Mouse (Mus musculus): ENCODE data around the gene Hist1h3a. TPM values are rescaled to one million over a fixed set of nuclear protein-coding genes. Genes with fewer than 3 reads are reported as not detected.

Hist1h3a gene
- not detected for polyA plus RNA-seq (2014; fragmentation: Illumina TruSeq; extraction: RNeasy Lipid Tissue Mini Kit (QIAGEN cat#74804); ENCODE audit: low read depth, low replicate concordance)

DNA sequence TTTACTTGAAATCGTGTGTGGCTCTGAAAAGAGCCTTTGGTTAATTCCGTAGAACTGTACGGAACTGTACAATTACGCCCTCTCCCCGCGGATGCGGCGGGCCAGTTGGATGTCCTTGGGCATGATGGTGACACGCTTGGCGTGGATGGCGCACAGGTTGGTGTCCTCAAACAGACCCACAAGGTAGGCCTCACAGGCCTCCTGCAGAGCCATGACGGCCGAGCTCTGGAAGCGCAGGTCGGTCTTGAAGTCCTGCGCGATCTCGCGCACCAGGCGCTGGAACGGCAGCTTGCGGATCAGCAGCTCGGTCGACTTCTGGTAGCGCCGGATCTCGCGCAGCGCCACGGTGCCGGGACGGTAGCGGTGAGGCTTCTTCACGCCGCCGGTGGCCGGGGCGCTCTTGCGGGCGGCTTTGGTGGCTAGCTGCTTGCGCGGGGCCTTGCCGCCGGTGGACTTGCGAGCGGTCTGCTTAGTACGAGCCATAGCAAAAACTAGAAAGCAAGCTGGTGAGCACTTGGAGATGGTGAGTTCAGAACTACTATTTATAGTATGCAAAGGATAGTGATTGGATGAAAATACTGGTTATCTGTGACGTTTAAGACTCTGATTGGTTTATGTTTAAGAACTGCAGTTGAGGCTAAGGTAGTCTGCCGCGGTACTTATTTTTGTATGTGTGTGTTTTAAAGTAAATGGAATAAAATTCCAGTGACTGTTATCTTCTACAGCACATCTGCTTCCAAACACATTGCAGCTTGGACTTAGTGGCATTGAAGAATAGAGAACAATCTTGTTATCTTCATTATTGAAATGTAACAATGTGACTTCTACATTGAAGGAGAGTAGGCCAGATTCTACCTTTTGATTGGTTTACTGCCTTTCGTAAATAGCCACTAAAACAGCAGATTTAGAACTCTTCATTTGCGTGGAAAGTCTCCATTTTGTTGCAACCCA is at the start of gene Hist1h3a:
TSS of gene Hist1h3a (minus strand) at position 516 of the 951 bp plus-strand sequence.

DNA sequence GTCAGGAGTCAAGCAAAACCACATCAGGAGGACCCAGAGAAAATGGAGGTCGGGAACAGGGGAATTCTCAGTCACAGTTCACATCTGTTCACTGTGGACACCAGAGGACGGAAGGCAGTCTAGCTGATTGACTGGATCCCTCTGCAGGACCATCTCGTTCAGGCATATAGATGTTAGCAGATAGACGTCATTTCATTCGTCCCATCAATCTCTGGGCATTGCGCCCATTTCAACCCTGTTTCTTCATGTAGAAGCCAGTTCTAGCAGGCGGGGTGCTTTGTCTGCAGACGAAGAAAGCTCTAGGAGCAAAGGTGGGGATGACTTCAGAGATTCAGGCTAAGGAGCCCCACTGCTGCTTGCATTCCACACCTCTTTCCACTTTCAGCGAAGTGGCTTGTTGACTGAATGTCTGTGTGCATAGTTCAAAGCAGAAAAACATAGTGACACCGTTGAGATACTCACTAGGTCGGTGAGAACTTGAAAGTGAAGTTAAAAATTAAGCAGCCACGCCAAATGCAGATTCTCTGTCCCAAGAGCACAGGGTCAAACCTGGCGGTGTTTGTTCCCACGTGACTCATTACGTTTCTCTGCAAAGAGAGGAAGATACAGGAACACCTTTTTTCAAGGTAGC is 44.4 kb upstream of the Hist1h3a start, which contains the start of gene Slc17a2:
TSS of gene Slc17a2 (plus strand) at position 572 of the 631 bp plus-strand sequence.

DNA sequence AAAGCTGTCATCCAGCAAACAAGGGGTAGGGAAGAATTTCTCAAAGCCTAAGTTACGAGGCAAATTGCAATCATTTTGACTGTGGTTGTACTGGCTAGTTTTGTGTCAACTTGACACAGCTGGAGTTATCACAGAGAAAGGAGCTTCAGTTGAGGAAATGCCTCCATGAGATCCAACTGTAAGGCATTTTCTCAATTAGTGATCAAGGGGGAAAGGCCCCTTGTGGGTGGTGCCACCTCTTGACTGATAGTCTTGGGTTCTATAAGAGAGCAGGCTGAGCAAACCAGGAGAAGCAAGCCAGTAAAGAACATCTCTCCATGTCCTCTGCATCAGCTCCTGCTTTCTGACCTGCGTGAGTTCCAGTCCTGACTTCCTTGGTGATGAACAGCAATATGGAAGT is 7.4 kb upstream of the Hist1h3a start, which contains the start of gene Trim38:
TSS of gene Trim38 (plus strand) at position 301 of the 400 bp plus-strand sequence.

DNA sequence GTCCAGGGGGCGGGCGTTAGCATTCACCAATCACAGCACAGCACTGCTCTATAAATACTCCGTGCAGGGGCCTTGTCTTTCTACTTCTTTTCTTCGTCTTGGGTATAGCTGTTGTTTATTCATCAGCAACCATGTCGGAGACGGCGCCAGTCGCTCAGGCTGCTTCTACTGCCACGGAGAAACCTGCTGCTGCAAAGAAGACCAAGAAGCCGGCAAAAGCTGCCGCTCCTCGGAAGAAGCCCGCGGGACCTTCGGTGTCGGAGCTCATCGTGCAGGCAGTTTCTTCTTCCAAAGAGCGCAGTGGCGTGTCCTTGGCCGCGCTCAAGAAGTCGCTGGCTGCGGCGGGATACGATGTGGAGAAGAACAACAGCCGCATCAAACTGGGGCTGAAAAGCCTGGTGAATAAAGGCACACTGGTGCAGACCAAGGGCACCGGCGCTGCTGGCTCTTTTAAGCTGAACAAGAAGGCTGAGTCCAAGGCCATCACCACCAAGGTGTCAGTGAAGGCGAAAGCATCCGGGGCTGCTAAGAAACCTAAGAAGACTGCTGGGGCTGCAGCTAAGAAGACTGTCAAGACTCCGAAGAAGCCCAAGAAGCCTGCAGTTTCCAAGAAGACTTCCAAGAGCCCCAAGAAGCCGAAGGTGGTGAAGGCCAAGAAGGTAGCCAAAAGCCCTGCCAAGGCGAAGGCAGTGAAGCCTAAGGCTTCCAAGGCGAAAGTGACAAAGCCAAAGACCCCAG is 1.6 kb upstream of the Hist1h3a start, which contains the start of gene Hist1h1a:
TSS of gene Hist1h1a (plus strand) at position 81 of the 738 bp plus-strand sequence.

DNA sequence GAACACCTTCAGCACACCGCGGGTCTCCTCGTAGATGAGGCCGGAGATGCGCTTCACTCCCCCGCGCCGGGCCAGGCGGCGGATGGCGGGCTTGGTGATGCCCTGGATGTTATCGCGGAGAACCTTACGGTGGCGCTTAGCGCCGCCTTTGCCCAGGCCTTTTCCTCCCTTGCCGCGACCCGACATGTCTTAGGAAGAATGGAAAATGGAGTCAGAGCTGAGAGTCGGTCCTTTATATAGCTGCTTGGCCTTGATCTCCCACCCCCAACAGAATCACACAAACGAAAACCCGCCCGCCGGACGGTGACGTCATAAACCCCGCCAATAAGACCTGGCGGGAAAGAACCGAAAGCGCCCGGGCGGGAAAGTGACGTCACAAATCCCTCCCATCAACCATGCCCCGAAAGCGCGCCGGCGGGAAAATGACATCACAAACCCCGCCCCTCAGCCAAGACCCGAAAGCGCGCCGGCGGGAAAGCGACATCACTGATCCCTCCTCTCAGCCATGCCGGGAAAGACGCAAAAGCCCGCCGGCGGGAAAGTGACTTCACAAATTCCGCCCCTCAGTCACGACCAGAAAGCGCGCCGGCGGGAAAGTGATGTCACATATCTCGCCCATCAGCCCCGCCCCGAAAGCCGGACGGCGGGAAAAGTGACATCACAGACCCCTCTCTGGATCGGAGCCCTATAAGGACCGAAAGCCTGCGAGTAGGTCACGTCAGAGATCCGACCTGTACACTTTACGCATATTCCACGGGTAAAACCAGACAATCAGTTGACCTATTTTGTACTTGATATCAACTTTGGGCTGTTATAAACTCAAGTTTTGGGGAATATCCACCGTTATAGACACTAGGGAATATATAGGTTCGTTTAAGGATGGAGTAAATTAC is 968 bp downstream of the Hist1h3a start, which contains the start of gene Hist1h4a:
TSS of gene Hist1h4a (minus strand) at position 259 of the 893 bp plus-strand sequence.

DNA sequence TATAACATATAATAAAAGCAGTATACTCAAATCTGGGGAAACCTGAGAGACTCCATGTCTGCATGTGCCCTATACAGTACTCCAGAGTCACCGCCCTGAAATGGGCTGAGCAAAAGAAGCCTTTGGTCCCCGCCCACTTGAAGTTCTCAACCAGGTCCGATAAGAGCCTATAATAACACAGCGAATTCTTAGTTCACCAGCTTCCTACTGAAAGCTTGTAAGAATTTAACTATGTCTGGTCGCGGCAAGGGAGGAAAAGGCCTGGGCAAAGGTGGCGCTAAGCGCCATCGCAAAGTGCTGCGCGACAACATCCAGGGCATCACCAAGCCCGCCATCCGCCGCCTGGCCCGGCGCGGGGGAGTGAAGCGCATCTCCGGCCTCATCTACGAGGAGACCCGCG is 5.4 kb downstream of the Hist1h3a start, which contains the start of gene Hist1h4b:
TSS of gene Hist1h4b (plus strand) at position 224 of the 400 bp plus-strand sequence.

DNA sequence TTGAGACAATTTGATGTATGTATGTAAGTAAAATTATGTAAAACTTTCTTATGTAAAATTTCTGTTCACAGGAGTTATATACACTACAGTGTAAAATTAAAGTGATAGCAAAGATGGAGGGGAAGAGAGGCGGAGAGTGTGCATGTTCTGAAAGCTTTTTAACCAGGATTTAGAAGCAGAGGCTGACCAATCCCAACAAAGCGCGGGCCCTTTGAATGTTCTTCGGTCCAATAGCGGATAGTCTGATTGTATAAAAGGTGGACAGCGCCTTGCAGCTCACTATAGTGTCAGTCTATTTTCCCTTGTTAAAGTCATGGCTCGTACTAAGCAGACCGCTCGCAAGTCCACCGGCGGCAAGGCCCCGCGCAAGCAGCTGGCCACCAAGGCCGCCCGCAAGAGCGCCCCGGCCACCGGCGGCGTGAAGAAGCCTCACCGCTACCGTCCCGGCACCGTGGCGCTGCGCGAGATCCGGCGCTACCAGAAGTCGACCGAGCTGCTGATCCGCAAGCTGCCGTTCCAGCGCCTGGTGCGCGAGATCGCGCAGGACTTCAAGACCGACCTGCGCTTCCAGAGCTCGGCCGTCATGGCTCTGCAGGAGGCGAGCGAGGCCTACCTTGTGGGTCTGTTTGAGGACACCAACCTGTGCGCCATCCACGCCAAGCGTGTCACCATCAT is 10.0 kb downstream of the Hist1h3a start, which contains the start of gene Hist1h3b:
TSS of gene Hist1h3b (plus strand) at position 201 of the 675 bp plus-strand sequence.

DNA sequence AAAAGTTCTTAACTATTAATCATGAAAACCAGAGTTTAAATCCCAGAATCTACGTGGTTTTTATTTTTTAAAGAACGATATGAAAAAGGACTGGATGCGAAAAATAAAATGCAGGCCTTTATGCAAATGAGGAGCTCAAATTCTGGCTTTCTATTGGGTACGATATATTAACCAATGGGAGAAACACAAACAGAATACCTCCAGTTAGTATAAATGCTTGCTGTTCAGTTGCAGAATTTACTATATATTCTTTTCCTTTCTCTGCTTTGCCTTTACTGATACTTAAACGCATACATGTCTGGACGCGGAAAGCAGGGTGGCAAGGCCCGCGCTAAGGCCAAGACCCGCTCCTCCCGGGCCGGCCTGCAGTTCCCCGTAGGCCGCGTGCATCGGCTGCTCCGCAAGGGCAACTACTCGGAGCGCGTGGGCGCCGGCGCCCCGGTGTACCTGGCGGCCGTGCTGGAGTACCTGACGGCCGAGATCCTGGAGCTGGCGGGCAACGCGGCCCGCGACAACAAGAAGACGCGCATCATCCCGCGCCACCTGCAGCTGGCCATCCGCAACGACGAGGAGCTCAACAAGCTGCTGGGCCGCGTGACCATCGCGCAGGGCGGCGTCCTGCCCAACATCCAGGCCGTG is 11.2 kb downstream of the Hist1h3a start, which contains the start of gene Hist1h2ab:
TSS of gene Hist1h2ab (plus strand) at position 288 of the 639 bp plus-strand sequence.

DNA sequence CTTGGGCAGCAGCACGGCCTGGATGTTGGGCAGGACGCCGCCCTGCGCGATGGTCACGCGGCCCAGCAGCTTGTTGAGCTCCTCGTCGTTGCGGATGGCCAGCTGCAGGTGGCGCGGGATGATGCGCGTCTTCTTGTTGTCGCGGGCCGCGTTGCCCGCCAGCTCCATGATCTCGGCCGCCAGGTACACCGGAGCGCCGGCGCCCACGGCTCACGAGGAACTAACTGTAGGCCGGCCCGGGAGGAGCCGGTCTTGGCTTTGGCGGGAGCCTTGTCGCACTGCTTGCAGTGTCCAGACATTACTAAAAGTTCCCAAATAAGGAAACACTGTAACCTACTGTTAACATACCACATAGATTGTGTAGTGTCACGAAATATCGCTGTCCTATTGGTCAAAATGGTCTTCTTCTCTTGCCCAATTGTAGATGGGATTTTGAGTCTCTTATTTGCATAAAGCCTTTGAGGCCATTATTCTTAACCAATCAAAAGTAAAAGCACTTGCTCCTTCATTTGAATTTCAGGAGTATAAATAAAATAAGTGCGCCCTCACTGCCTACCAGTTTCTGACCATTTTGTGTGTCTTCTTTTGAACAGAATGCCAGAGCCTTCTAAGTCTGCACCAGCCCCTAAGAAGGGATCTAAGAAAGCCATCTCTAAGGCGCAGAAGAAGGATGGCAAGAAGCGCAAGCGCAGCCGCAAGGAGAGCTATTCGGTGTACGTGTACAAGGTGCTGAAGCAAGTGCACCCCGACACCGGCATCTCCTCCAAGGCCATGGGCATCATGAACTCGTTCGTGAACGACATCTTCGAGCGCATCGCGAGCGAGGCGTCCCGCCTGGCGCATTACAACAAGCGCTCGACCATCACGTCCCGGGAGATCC is 15.7 kb downstream of the Hist1h3a start, which contains the start of gene Hist1h2bb:
TSS of gene Hist1h2bb (plus strand) at position 534 of the 880 bp plus-strand sequence.

DNA sequence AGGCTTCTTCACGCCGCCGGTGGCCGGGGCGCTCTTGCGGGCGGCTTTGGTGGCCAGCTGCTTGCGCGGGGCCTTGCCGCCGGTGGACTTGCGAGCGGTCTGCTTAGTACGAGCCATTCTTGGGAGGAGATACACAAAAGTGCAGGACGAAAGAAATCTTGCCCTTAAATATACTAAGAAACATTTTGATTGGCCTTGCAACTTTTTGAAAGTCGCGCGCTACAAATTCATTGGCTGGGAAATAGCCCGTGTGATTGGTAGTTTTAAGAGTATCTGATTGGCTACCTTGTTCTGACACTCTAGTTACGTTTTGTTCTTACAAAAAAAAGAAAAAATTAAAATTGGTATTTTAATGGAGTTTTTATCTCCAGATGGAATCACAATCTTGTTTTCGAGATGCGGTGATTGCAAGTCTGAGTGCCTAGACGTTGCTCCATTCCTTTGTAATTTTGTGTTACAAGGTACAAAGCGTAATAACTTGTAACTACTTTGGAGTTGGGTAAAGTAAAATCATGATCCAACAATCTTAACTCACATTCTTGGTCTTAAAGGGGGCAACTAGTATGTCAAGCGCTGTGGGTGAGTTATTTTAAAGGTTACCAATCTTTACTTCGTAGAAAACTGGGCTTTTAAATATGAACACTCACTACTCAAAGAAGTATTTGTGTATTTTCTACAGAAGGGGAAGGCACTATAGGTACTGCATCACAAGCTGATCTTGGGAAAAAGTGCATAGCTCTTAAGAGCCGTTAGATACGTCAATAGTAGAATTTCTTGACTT is 16.6 kb downstream of the Hist1h3a start, which contains the start of gene Hist1h3c:
TSS of gene Hist1h3c (minus strand) at position 222 of the 781 bp plus-strand sequence.

DNA sequence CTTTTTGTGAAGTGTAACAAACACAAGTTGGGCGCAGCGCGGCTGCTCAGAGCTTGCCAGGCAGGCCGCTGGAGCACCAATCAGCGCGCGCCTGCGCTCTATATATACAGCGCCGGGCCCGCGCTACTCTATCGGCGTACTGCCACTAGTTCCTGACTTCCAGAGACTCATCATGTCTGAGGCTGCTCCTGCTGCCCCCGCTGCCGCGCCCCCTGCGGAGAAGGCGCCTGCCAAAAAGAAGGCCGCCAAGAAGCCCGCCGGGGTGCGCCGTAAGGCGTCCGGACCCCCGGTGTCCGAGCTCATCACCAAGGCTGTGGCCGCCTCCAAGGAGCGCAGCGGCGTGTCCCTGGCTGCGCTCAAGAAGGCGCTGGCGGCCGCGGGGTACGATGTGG is 23.5 kb downstream of the Hist1h3a start, which contains the start of gene Hist1h1c:
TSS of gene Hist1h1c (plus strand) at position 132 of the 392 bp plus-strand sequence.

Other genes starting within 250 kb of the Hist1h3a start
- 46.3 TPM for gene Hist1h4h, start 231.3 kb downstream of the Hist1h3a start, polyA plus RNA-seq (2014; fragmentation: Illumina TruSeq; extraction: RNeasy Lipid Tissue Mini Kit (QIAGEN cat#74804); ENCODE audit: low read depth, low replicate concordance)
- 2.5 TPM for gene Hist1h2af, start 228.5 kb downstream of the Hist1h3a start, polyA plus RNA-seq (2014; fragmentation: Illumina TruSeq; extraction: RNeasy Lipid Tissue Mini Kit (QIAGEN cat#74804); ENCODE audit: low read depth, low replicate concordance)
- gene Hist1h3g, start 227.0 kb downstream of the Hist1h3a start, polyA plus RNA-seq (2014; fragmentation: Illumina TruSeq; extraction: RNeasy Lipid Tissue Mini Kit (QIAGEN cat#74804); ENCODE audit: low read depth, low replicate concordance), result not detected
- 0.89 TPM for gene Hist1h2bh, start 219.0 kb downstream of the Hist1h3a start, polyA plus RNA-seq (2014; fragmentation: Illumina TruSeq; extraction: RNeasy Lipid Tissue Mini Kit (QIAGEN cat#74804); ENCODE audit: low read depth, low replicate concordance)
- 0.68 TPM for gene Hist1h3f, start 218.3 kb downstream of the Hist1h3a start, polyA plus RNA-seq (2014; fragmentation: Illumina TruSeq; extraction: RNeasy Lipid Tissue Mini Kit (QIAGEN cat#74804); ENCODE audit: low read depth, low replicate concordance)
- gene Hist1h4f, start 210.7 kb downstream of the Hist1h3a start, polyA plus RNA-seq (2014; fragmentation: Illumina TruSeq; extraction: RNeasy Lipid Tissue Mini Kit (QIAGEN cat#74804); ENCODE audit: low read depth, low replicate concordance), result not detected
- 0.21 TPM for gene Hist1h1d, start 209.1 kb downstream of the Hist1h3a start, polyA plus RNA-seq (2014; fragmentation: Illumina TruSeq; extraction: RNeasy Lipid Tissue Mini Kit (QIAGEN cat#74804); ENCODE audit: low read depth, low replicate concordance)
- gene Hist1h3e, start 200.0 kb downstream of the Hist1h3a start, polyA plus RNA-seq (2014; fragmentation: Illumina TruSeq; extraction: RNeasy Lipid Tissue Mini Kit (QIAGEN cat#74804); ENCODE audit: low read depth, low replicate concordance), result not detected
- not detected for gene Hist1h2ae, start 191.2 kb downstream of the Hist1h3a start, polyA plus RNA-seq (2014; fragmentation: Illumina TruSeq; extraction: RNeasy Lipid Tissue Mini Kit (QIAGEN cat#74804); ENCODE audit: low read depth, low replicate concordance)
- not detected for gene Hist1h2bg, start 191.0 kb downstream of the Hist1h3a start, polyA plus RNA-seq (2014; fragmentation: Illumina TruSeq; extraction: RNeasy Lipid Tissue Mini Kit (QIAGEN cat#74804); ENCODE audit: low read depth, low replicate concordance)
- gene Hist1h2bf, start 188.2 kb downstream of the Hist1h3a start, polyA plus RNA-seq (2014; fragmentation: Illumina TruSeq; extraction: RNeasy Lipid Tissue Mini Kit (QIAGEN cat#74804); ENCODE audit: low read depth, low replicate concordance), result not detected
- gene Hist1h2ad, start 188.0 kb downstream of the Hist1h3a start, polyA plus RNA-seq (2014; fragmentation: Illumina TruSeq; extraction: RNeasy Lipid Tissue Mini Kit (QIAGEN cat#74804); ENCODE audit: low read depth, low replicate concordance), result not detected
- 0.76 TPM for gene Hist1h3d, start 186.6 kb downstream of the Hist1h3a start, polyA plus RNA-seq (2014; fragmentation: Illumina TruSeq; extraction: RNeasy Lipid Tissue Mini Kit (QIAGEN cat#74804); ENCODE audit: low read depth, low replicate concordance)
- not detected for gene Hist1h4d, start 180.8 kb downstream of the Hist1h3a start, polyA plus RNA-seq (2014; fragmentation: Illumina TruSeq; extraction: RNeasy Lipid Tissue Mini Kit (QIAGEN cat#74804); ENCODE audit: low read depth, low replicate concordance)
- 8.1 TPM for gene Hist1h2be, start 141.3 kb downstream of the Hist1h3a start, polyA plus RNA-seq (2014; fragmentation: Illumina TruSeq; extraction: RNeasy Lipid Tissue Mini Kit (QIAGEN cat#74804); ENCODE audit: low read depth, low replicate concordance)
- gene Hist1h1e, start 139.8 kb downstream of the Hist1h3a start, polyA plus RNA-seq (2014; fragmentation: Illumina TruSeq; extraction: RNeasy Lipid Tissue Mini Kit (QIAGEN cat#74804); ENCODE audit: low read depth, low replicate concordance), result 3.8 TPM
- 1.0 TPM for gene Hist1h2ac, start 78.4 kb downstream of the Hist1h3a start, polyA plus RNA-seq (2014; fragmentation: Illumina TruSeq; extraction: RNeasy Lipid Tissue Mini Kit (QIAGEN cat#74804); ENCODE audit: low read depth, low replicate concordance)
- 121 TPM for gene Hist1h2bc, start 78.2 kb downstream of the Hist1h3a start, polyA plus RNA-seq (2014; fragmentation: Illumina TruSeq; extraction: RNeasy Lipid Tissue Mini Kit (QIAGEN cat#74804); ENCODE audit: low read depth, low replicate concordance)
- gene Hist1h1t, start 66.6 kb downstream of the Hist1h3a start, polyA plus RNA-seq (2014; fragmentation: Illumina TruSeq; extraction: RNeasy Lipid Tissue Mini Kit (QIAGEN cat#74804); ENCODE audit: low read depth, low replicate concordance), result not detected
- not detected for gene Hist1h4c, start 63.9 kb downstream of the Hist1h3a start, polyA plus RNA-seq (2014; fragmentation: Illumina TruSeq; extraction: RNeasy Lipid Tissue Mini Kit (QIAGEN cat#74804); ENCODE audit: low read depth, low replicate concordance)
- gene Hfe, start 51.5 kb downstream of the Hist1h3a start, polyA plus RNA-seq (2014; fragmentation: Illumina TruSeq; extraction: RNeasy Lipid Tissue Mini Kit (QIAGEN cat#74804); ENCODE audit: low read depth, low replicate concordance), result 35.3 TPM
- 171 TPM for gene Hist1h1c, start 23.6 kb downstream of the Hist1h3a start, polyA plus RNA-seq (2014; fragmentation: Illumina TruSeq; extraction: RNeasy Lipid Tissue Mini Kit (QIAGEN cat#74804); ENCODE audit: low read depth, low replicate concordance)
- not detected for gene Hist1h3c, start 16.8 kb downstream of the Hist1h3a start, polyA plus RNA-seq (2014; fragmentation: Illumina TruSeq; extraction: RNeasy Lipid Tissue Mini Kit (QIAGEN cat#74804); ENCODE audit: low read depth, low replicate concordance)
- not detected for gene Hist1h2bb, start 15.7 kb downstream of the Hist1h3a start, polyA plus RNA-seq (2014; fragmentation: Illumina TruSeq; extraction: RNeasy Lipid Tissue Mini Kit (QIAGEN cat#74804); ENCODE audit: low read depth, low replicate concordance)
- gene Hist1h2ab, start 11.3 kb downstream of the Hist1h3a start, polyA plus RNA-seq (2014; fragmentation: Illumina TruSeq; extraction: RNeasy Lipid Tissue Mini Kit (QIAGEN cat#74804); ENCODE audit: low read depth, low replicate concordance), result not detected
- not detected for gene Hist1h3b, start 10.1 kb downstream of the Hist1h3a start, polyA plus RNA-seq (2014; fragmentation: Illumina TruSeq; extraction: RNeasy Lipid Tissue Mini Kit (QIAGEN cat#74804); ENCODE audit: low read depth, low replicate concordance)
- not detected for gene Hist1h4b, start 5.4 kb downstream of the Hist1h3a start, polyA plus RNA-seq (2014; fragmentation: Illumina TruSeq; extraction: RNeasy Lipid Tissue Mini Kit (QIAGEN cat#74804); ENCODE audit: low read depth, low replicate concordance)
- gene Hist1h4a, start 1.2 kb downstream of the Hist1h3a start, polyA plus RNA-seq (2014; fragmentation: Illumina TruSeq; extraction: RNeasy Lipid Tissue Mini Kit (QIAGEN cat#74804); ENCODE audit: low read depth, low replicate concordance), result not detected
- gene Hist1h1a, start 1.3 kb upstream of the Hist1h3a start, polyA plus RNA-seq (2014; fragmentation: Illumina TruSeq; extraction: RNeasy Lipid Tissue Mini Kit (QIAGEN cat#74804); ENCODE audit: low read depth, low replicate concordance), result not detected
- gene Trim38, start 7.5 kb upstream of the Hist1h3a start, polyA plus RNA-seq (2014; fragmentation: Illumina TruSeq; extraction: RNeasy Lipid Tissue Mini Kit (QIAGEN cat#74804); ENCODE audit: low read depth, low replicate concordance), result 0.31 TPM
- gene Slc17a2, start 44.6 kb upstream of the Hist1h3a start, polyA plus RNA-seq (2014; fragmentation: Illumina TruSeq; extraction: RNeasy Lipid Tissue Mini Kit (QIAGEN cat#74804); ENCODE audit: low read depth, low replicate concordance), result not detected
- gene Slc17a3, start 77.0 kb upstream of the Hist1h3a start, polyA plus RNA-seq (2014; fragmentation: Illumina TruSeq; extraction: RNeasy Lipid Tissue Mini Kit (QIAGEN cat#74804); ENCODE audit: low read depth, low replicate concordance), result 0.34 TPM
- not detected for gene Slc17a1, start 105.4 kb upstream of the Hist1h3a start, polyA plus RNA-seq (2014; fragmentation: Illumina TruSeq; extraction: RNeasy Lipid Tissue Mini Kit (QIAGEN cat#74804); ENCODE audit: low read depth, low replicate concordance)
- not detected for gene Slc17a4, start 152.6 kb upstream of the Hist1h3a start, polyA plus RNA-seq (2014; fragmentation: Illumina TruSeq; extraction: RNeasy Lipid Tissue Mini Kit (QIAGEN cat#74804); ENCODE audit: low read depth, low replicate concordance)
- not detected for gene Hist1h2ba, start 171.8 kb upstream of the Hist1h3a start, polyA plus RNA-seq (2014; fragmentation: Illumina TruSeq; extraction: RNeasy Lipid Tissue Mini Kit (QIAGEN cat#74804); ENCODE audit: low read depth, low replicate concordance)
- gene Hist1h2aa, start 172.1 kb upstream of the Hist1h3a start, polyA plus RNA-seq (2014; fragmentation: Illumina TruSeq; extraction: RNeasy Lipid Tissue Mini Kit (QIAGEN cat#74804); ENCODE audit: low read depth, low replicate concordance), result not detected
- not detected for gene Scgn, start 228.8 kb upstream of the Hist1h3a start, polyA plus RNA-seq (2014; fragmentation: Illumina TruSeq; extraction: RNeasy Lipid Tissue Mini Kit (QIAGEN cat#74804); ENCODE audit: low read depth, low replicate concordance)